Mouse (Mus musculus) brown adipose tissue, adult 24 weeks (tissue): ENCODE data around the gene Pyurf. TPM values are rescaled to one million over a fixed set of nuclear protein-coding genes. Genes with fewer than 3 reads are reported as not detected.

Experiments
- H3K27ac ChIP-seq: fragments of 200-500 bp; replicated peaks from 2 replicates; pipeline ENCODE4 v1.5.1; 2012; ENCODE audit warnings: low read depth, mild to moderate bottlenecking, low read length
- H3K4me1 ChIP-seq: fragments of 200-500 bp; 2 replicates; pipeline ENCODE4 v1.6.1; 2012; ENCODE audit warnings: low read length, mixed read lengths; ENCODE audit not compliant: control insufficient read depth, insufficient read depth, insufficient read length
- H3K4me3 ChIP-seq: fragments of 200-500 bp; 2 replicates; pipeline ENCODE4 v1.5.1; 2012; ENCODE audit warnings: low read depth, mild to moderate bottlenecking, low read length, moderate library complexity; ENCODE audit not compliant: insufficient read depth
- polyA plus RNA-seq: library from polyadenylated mRNA; stranded (reverse); fragments of >200 nt; gene quantifications from 2 replicates; pipeline ENCODE4 v1.2.4, GENCODE M21; 2012; ENCODE audit not compliant: missing spikeins, insufficient read depth, insufficient read length

Pyurf gene
- polyA plus RNA-seq, result 55.3 and 70.3 TPM in 2 replicates

- H3K27ac ChIP-seq, result peak within 1 kb of the TSS; percentile 90
- H3K4me1 ChIP-seq, result peaks cover 6% of the 10 kb centered on the region
- H3K4me3 ChIP-seq, result peak within 1 kb of the TSS; percentile 83
Measured at GRCm38 (mm10) chr6:57691467-57692261, at the start of gene Pyurf. Gene Pyurf, minus strand, starts transcription at chr6:57692078.

DNA sequence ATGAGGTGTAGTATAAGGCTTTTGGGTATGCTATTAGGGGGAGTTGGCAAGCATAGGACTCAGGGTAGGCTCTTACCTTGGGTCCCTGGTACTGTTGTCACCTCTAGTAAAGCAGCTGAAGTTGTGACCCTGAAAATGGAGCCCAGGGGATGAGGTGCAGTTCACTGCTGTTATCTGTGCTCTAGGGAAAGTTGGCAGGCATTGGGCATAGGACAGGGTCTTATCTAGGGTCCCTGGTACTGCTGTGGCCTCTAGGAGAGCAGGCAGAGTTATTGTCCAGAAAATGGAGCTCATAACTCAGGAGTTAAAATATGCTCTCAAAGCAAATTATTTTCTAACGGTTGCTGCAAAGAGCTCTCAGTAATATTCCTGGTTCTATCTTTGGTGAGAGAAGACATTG lies 29.5 kb upstream of the Pyurf start:
- Histone ChIP-seq H3K27ac (no peak overlapping the region), H3K4me3 (no peak overlapping the region), H3K4me1 (no peaks in the 10 kb centered on the region)

GRCm38 (mm10) chr6:57711726-57712125 lies 19.8 kb upstream of the Pyurf start:
- no peak overlapping the region for H3K27ac ChIP-seq
- H3K4me1 ChIP-seq, result peaks cover 4% of the 10 kb centered on the region
- H3K4me3 ChIP-seq, result no peak overlapping the region

- H3K4me1 ChIP-seq, result no peaks in the 10 kb centered on the region; the same call in none of the 2 replicates
- no peak overlapping the region for H3K4me3 ChIP-seq
- H3K27ac ChIP-seq, result no peak overlapping the region
Measured at GRCm38 (mm10) chr6:57706721-57707120, 14.8 kb upstream of the Pyurf start.

DNA sequence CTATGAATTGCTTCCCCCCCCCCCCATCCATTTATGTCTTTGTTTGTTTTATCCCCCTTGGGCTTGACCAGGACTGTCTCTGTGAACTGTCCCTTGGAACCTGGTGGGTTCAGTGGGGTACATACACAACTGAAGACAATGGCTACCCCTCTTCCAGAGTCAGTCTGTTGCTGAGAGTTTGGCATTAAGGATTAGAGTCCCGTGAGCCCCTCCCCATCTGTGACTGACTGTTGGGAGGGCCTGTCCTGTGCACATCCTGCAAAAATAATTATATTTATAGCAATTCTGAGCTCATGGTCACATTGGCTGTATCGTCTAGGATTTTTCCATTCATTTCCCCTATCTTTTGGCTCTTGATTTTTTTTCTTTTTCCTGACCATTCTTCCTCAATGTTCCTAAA lies 11.8 kb upstream of the Pyurf start:
- no peaks in the 10 kb centered on the region for H3K4me1 ChIP-seq
- peak overlapping the region; percentile 79 for H3K27ac ChIP-seq
- peak overlapping the region; percentile 96 for H3K4me3 ChIP-seq

- Histone ChIP-seq H3K4me1 (no peaks in the 10 kb centered on the region), H3K4me3 (peak overlapping the region; percentile 96)
Measured at GRCm38 (mm10) chr6:57702743-57703499, 11.0 kb upstream of the Pyurf start.

DNA sequence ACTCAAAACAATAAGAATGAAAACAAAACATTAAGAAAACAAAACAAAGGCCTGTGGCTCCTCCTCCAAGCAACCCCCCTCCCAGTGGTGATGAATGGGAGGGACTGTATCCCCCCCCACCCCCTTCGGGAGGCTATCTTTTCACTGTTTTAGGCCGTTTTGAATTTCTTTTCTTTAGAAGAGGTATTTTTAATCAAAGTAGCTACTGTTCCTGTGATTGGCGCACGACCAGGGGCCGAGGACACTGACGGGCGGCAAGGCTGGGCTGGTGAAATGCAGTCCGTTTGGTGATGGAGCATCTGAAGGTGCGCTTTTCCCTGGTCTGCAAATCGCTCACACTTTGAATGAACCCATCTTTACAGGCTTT lies 10.5 kb upstream of the Pyurf start, which contains the start of gene Lancl2:
Gene Lancl2 (plus strand): TSS at position 165 of the 367 bp plus-strand sequence.
- H3K4me1 ChIP-seq, result no peaks in the 10 kb centered on the region
- peak within 1 kb of the TSS; percentile 98 for H3K27ac ChIP-seq
- H3K4me3 ChIP-seq, result peak within 1 kb of the TSS; percentile 96

More at GRCm38 (mm10) chr6:57702743-57703499, 11.0 kb upstream of the Pyurf start:
- H3K27ac ChIP-seq, result peak overlapping the region; percentile 98

GRCm38 (mm10) chr6:57701686-57702085 lies 9.8 kb upstream of the Pyurf start:
- Histone ChIP-seq H3K4me1 (no peaks in the 10 kb centered on the region), H3K27ac (no peak overlapping the region), H3K4me3 (no peak overlapping the region)

DNA sequence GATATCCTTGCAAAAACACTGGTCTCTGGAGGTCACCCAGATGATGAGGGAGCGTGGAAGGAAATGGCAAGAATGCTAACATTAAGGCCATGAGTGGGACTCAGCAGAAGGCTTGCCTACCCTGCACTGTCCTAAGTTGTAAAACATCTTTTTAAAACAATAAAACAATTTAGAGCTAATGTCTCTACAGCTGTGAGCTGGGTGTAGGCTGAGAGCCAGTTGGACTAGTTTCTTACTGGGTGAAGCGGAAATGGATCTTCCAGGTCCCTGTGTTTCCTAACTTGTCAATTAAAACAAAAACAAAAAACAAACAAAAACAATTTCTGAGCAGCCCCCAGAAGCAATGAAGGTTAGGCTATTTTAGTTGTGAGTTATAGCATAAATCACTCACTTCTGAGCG lies 1.2 kb upstream of the Pyurf start:
- Histone ChIP-seq H3K4me1 (peaks cover 6% of the 10 kb centered on the region), H3K4me3 (no peak overlapping the region), H3K27ac (peak overlapping the region; percentile 22)

DNA sequence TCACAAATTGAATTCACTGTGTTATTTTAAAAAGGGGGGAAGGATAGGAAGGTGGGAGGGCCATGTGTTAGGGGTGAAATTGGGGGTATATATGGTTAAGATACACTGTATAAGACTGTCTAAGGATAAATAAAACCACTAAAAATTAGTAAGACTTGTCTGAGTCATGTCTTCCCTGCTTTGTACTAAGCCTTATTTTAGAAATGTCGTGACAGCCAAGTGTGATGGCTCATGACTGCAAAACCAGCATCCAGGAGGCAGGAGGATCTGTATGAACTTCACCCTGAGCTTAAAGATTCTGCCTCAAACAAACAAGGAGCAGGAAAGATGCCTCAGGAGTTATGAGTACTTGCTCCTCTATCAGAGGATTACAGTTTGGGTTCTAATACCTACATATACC lies 7.7 kb downstream of the Pyurf start:
- no peak overlapping the region for H3K4me3 ChIP-seq
- H3K4me1 ChIP-seq, result no peaks in the 10 kb centered on the region; the same call in 1 of the 2 replicates
- no peak overlapping the region for H3K27ac ChIP-seq

- no peak overlapping the region for H3K4me3 ChIP-seq
- no peaks in the 10 kb centered on the region for H3K4me1 ChIP-seq
- no peak overlapping the region for H3K27ac ChIP-seq
Measured at GRCm38 (mm10) chr6:57661295-57661694, 30.6 kb downstream of the Pyurf start.

DNA sequence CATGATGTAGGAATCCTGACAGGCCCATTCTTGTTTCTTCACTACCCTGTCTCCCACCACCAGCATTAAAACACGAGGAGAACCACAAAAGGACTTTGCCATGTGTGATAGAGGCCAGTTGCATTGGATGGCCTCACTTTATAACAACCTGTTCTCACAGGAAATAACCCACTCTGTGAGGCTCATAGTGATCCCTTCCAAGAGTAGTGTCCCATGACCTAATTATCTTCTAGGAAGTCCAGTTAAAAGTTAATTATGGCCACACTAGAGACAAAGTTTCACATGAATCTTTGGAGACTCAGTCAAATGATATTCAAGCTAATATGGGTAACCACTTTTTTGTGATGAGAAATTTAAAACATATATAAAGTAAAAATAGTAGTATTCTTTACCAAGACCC lies 44.6 kb downstream of the Pyurf start:
- Histone ChIP-seq H3K4me3 (no peak overlapping the region), H3K4me1 (no peaks in the 10 kb centered on the region), H3K27ac (no peak overlapping the region)

DNA sequence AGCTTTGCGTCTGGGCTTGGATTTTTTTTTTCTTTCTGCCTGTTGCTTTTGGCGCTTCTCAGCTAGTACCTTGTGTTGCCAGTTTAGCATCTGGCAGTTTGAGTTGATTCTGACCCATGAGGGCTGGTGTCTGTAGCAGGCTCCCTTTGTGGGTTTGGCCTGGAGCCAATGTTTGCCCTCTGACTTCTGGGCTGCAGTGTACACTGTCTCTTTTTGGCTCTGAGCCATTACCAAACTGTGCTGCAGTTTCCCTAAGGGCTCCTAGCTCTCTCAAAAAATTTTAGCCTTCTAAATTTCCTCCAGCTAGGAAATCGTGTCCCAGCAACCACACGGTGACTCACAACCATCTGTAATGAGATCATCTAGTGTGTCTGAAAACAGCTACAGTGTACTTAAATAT lies 50.1 kb downstream of the Pyurf start:
- no peak overlapping the region for H3K4me3 ChIP-seq
- no peak overlapping the region for H3K27ac ChIP-seq
- H3K4me1 ChIP-seq, result no peaks in the 10 kb centered on the region

DNA sequence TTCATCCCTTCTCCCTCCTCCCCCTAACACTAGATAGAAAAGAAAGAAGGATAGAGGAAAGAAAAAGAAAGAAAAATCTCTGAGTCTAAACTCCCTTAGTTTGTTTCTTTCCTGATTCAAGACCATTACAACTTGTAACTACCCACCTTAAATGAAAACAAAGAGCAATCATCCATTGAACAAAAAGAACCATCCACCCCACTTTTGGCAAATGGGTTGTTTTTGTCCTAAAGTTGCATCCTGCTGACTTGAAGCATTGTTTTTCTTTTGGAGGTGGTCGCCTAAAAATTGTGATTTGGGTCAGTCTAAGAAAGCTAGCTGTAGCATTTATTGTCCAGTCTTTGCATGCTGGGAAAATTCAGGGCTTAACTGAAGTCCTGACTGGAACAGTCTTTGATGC lies 52.3 kb downstream of the Pyurf start:
- no peaks in the 10 kb centered on the region for H3K4me1 ChIP-seq
- H3K27ac ChIP-seq, result no peak overlapping the region
- no peak overlapping the region for H3K4me3 ChIP-seq
